Mouse (Mus musculus) ES-Bruce4 (cell line): ENCODE measurements around the gene Prkar2a.

ENCODE experiments used
- EP300 ChIP-seq: IDR thresholded peaks from 2 replicates; pipeline ENCODE4 v1.6.1; 2011; ENCODE audit warnings: low read depth, low read length; ENCODE audit not compliant: insufficient read depth
- POLR2A ChIP-seq: IDR thresholded peaks from one replicate; pipeline ENCODE4 v1.8.1; 2011; ENCODE audit warnings: low read length; ENCODE audit not compliant: insufficient read depth

- TF ChIP-seq POLR2A (no peak), EP300 (no peak)
Measured at GRCm38 (mm10) chr9:108689993-108690392, 879 bp downstream of the Prkar2a start.
